Mouse (Mus musculus): ENCODE data around the gene Rps6kc1. TPM values are rescaled to one million over a fixed set of nuclear protein-coding genes. Genes with fewer than 3 reads are reported as not detected.
"Not testable (repeated sequence)": the region's sequence is repeated elsewhere in the genome, so short reads cannot be mapped to it uniquely, and the experiment has no call there.

Gene Rps6kc1
- total and polyA plus RNA-seq, 2 experiments from 2014 or later, result 21.0 to 35.9 TPM

DNA sequence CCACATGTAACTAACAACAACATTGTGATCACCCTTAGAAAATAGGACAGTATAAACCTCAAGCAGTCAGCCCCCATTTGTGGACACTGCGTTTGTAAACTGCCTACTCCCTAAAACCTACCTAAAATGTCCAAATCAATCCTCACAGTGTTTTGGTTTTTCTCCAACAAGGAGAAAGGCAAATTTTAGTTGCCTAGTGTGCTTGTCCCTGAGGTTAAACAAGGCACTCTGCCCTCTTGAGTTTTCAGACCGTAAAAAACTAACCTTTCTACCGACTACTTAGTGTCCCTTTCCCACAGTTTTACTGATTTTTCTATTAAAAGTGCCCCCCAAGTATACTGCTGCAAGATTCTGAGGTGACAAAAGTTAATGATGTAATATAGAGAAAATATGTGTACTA, 15.7 kb upstream of the Rps6kc1 start:
- H3K27ac ChIP-seq, result no peak overlapping the region
- no peak overlapping the region for H3K9ac ChIP-seq (replicated peaks; ENCODE audit: low read length)
- WGBS, result 97% methylated on average over 3 of the region's 3 CpGs
- ATAC-seq (no peak), DNase-seq (ENCODE audit: low spot score) (no peak)
- H3K4me1 ChIP-seq (ENCODE audit: insufficient read depth, low read length), result peaks cover 4% of the 10 kb centered on the region; the same call in 1 of the 2 replicates
- H3K4me2 ChIP-seq (ENCODE audit: low read depth, low read length), result peak overlapping the region; percentile 76
- TF ChIP-seq CTCF (IDR thresholded peaks at IDR 0.05; ENCODE audit: low read depth), result no peak
- H3K9me3 ChIP-seq (ENCODE audit: low read length), result no peaks in the 10 kb centered on the region
- no peaks in the 10 kb centered on the region for H3K27me3 ChIP-seq (ENCODE audit: insufficient read depth, low read length)
- no peaks in the 10 kb centered on the region for H3K36me3 ChIP-seq (ENCODE audit: insufficient read depth, low read length)
- H3K4me3 ChIP-seq (ENCODE audit: low read length), result no peak overlapping the region

DNA sequence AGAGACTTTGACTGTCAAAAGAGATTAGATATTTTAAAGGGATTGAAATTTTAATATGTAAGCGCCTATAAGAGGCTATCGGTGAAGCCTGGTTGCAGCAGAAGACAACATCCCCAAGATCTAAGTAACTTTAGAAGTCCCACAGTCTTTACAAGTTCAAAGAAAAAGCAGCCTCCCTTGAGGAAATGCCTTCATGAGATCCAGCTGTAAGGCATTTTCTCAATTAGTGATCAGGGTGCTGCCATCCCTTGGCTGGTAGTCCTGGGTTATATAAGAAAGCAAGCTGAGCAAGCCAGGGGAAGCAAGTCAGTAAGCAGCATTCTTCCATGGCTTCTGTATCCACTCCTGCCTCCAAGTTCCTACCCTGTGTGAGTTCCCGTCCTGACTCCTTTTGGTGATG, 13.2 kb upstream of the Rps6kc1 start, which contains the start of gene Angel2:
Gene Angel2, plus strand, starts transcription at position 301 of the 400 bp plus-strand sequence.
- not testable (repeated sequence) for H3K9ac ChIP-seq (replicated peaks; ENCODE audit: low read length); H3K27me3 ChIP-seq (ENCODE audit: insufficient read depth, low read length); H3K4me2 ChIP-seq (ENCODE audit: low read depth, low read length); DNase-seq (ENCODE audit: low spot score); H3K4me1 ChIP-seq (ENCODE audit: insufficient read depth, low read length); H3K36me3 ChIP-seq (ENCODE audit: insufficient read depth, low read length); H3K4me3 ChIP-seq (ENCODE audit: low read length); H3K9me3 ChIP-seq (ENCODE audit: low read length); H3K27ac ChIP-seq; ATAC-seq
- WGBS, result 83% methylated on average over 3 of the region's 3 CpGs

DNA sequence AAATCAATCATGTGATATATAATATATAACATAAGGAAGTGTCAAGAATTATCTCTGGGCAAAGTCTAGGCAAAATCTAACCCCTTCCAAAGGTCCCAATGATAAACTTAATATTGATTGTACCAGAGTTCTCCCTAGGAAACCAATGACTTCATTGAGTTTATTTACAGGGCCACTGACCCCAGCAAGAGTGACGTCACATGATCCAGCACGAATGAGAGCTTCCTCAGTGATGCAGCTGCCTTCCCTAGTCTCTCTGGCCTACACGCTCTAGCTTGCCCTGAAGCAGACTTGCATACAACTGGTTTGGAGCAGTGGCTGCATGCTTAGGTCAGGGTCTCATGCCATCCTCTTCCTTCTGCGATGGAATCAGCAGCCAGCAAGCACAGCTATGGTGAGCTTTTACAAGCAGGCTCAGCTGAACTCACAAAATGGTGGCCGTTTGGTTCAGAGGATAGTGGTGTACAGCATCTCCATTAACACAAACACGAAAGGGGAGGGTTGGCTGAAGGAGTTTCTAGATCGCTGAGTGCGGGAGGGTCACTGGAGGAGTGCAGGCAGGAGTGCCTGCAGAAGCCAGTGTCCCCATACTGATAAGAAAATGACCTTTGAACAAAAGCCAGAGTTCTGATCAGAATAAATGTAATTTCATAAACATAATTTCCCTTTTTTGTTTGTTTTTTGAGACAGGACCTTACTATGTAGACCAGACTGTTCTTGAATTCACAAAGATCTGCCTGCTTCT, 8.3 kb upstream of the Rps6kc1 start:
- Histone ChIP-seq H3K4me3 (ENCODE audit: low read length) (no peak overlapping the region), H3K36me3 (ENCODE audit: insufficient read depth, low read length) (no peaks in the 10 kb centered on the region), H3K9ac (replicated peaks; ENCODE audit: low read length) (no peak overlapping the region), H3K4me2 (ENCODE audit: low read depth, low read length) (no peak overlapping the region), H3K27ac (no peak overlapping the region), H3K4me1 (ENCODE audit: insufficient read depth, low read length) (no peaks in the 10 kb centered on the region), H3K9me3 (ENCODE audit: low read length) (no peaks in the 10 kb centered on the region), H3K27me3 (ENCODE audit: insufficient read depth, low read length) (no peaks in the 10 kb centered on the region)
- DNase-seq (ENCODE audit: low spot score) (no peak), ATAC-seq (no peak)
- TF ChIP-seq CTCF (IDR thresholded peaks at IDR 0.05; ENCODE audit: low read depth), result no peak
- WGBS, result 71% methylated on average over 8 of the region's 8 CpGs

DNA sequence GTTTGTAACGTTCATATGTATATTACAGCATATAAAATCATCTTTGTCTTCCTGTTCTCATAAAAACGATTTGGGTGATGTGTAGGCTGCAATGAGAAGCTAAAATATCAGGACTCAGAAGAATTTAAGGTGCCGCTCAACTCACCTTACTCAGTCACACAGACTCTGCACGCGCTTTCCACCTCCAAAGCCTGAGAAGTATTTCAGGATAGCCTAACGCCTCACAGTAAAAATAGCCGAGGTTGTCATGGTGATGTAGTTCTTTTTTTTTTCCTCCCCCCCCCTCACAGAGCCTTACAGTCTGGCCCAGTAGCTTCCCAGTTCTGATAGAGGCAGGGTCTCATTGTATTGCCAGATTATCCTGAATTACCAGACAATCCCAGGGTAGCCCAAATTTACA, 7.4 kb upstream of the Rps6kc1 start:
- Histone ChIP-seq H3K4me3 (ENCODE audit: low read length) (no peak overlapping the region), H3K27me3 (ENCODE audit: insufficient read depth, low read length) (no peaks in the 10 kb centered on the region), H3K27ac (no peak overlapping the region), H3K36me3 (ENCODE audit: insufficient read depth, low read length) (no peaks in the 10 kb centered on the region), H3K9me3 (ENCODE audit: low read length) (no peaks in the 10 kb centered on the region), H3K4me1 (ENCODE audit: insufficient read depth, low read length) (no peaks in the 10 kb centered on the region), H3K4me2 (ENCODE audit: low read depth, low read length) (no peak overlapping the region), H3K9ac (replicated peaks; ENCODE audit: low read length) (no peak overlapping the region)
- no peak for TF ChIP-seq CTCF (IDR thresholded peaks at IDR 0.05; ENCODE audit: low read depth)
- ATAC-seq (no peak), DNase-seq (ENCODE audit: low spot score) (no peak)
- WGBS, result 65% methylated on average over 7 of the region's 7 CpGs

DNA sequence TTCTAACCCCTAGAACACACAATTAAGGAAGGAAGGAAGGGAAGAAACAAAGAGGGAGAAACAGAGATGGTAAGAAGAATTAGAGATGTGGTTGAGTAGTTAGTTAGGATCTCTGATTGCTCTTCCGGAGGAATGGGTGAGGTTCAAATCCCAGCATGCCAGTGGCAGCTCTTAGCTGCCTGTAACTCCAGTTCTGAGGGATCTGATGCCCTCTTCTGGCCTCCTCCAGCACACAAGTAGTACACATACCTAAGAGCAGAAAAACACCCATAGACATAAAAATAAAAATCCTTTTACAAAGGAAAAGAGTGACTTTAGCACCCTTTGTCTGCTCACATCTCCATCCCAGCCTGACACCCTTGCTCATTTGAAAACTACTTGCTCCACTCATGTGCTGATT, 1.1 kb upstream of the Rps6kc1 start:
- DNase-seq (ENCODE audit: low spot score) (no peak), ATAC-seq (no peak)
- Histone ChIP-seq H3K4me3 (ENCODE audit: low read length) (no peak overlapping the region), H3K9me3 (ENCODE audit: low read length) (no peaks in the 10 kb centered on the region), H3K27me3 (ENCODE audit: insufficient read depth, low read length) (no peaks in the 10 kb centered on the region), H3K9ac (replicated peaks; ENCODE audit: low read length) (no peak overlapping the region), H3K36me3 (ENCODE audit: insufficient read depth, low read length) (no peaks in the 10 kb centered on the region), H3K4me1 (ENCODE audit: insufficient read depth, low read length) (no peaks in the 10 kb centered on the region), H3K27ac (no peak overlapping the region), H3K4me2 (ENCODE audit: low read depth, low read length) (0 out of 2 replicates have a peak overlapping the region, but pooled peaks have one; percentile 88)
- TF ChIP-seq CTCF (IDR thresholded peaks at IDR 0.05; ENCODE audit: low read depth), result peak; percentile 15; the same call in 1 of the 2 replicates
- 41% methylated on average over 1 of the region's 1 CpGs for WGBS

DNA sequence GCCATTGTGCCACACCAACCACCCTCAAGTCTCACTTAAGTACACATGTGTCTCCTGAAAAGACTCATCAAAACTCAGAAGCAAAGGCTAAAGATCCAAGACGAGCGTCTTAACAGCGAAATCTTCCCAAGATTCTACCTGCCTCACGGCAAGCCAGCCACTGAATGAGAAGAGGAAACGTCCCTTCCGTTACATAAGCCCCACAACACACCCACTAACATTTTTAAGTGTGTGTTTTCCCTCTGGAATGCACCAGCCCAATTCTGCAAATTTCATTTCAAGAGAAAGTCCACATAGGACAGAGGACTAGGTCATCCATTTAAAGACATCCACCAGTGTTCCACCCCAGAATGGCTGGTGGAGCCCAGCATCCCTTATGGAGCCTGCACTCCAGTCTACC, 734 bp downstream of the Rps6kc1 start:
- Histone ChIP-seq H3K36me3 (ENCODE audit: insufficient read depth, low read length) (no peaks in the 10 kb centered on the region), H3K4me1 (ENCODE audit: insufficient read depth, low read length) (no peaks in the 10 kb centered on the region), H3K27me3 (ENCODE audit: insufficient read depth, low read length) (no peaks in the 10 kb centered on the region), H3K27ac (no peak overlapping the region), H3K4me3 (ENCODE audit: low read length) (peak overlapping the region; percentile 84), H3K9ac (replicated peaks; ENCODE audit: low read length) (peak overlapping the region; percentile 86), H3K9me3 (ENCODE audit: low read length) (no peaks in the 10 kb centered on the region), H3K4me2 (ENCODE audit: low read depth, low read length) (peak overlapping the region; percentile 88)
- no peak for TF ChIP-seq CTCF (IDR thresholded peaks at IDR 0.05; ENCODE audit: low read depth)
- DNase-seq (ENCODE audit: low spot score) (no peak), ATAC-seq (no peak)
- WGBS, result 73% methylated on average over 6 of the region's 6 CpGs

DNA sequence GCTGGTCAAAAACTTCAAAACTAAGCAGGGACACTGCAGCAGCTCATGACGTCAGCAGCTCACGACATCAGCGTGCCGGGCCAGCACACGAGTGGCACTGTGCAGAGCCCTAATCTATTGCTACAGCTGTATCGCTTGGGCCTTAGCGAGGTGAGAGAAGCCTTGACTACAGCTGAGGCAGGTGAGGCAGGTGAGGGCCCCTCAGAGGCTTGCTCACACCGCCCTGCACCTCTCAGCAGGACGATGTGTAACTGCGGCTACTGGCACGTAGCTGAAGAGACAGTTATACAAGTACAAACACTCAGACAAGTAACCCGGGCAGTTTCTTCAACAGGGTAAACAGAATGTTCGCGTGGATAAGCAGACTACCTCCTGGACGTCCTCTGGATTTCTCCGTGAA, 6.9 kb downstream of the Rps6kc1 start:
- Histone ChIP-seq H3K27me3 (ENCODE audit: insufficient read depth, low read length) (no peaks in the 10 kb centered on the region), H3K36me3 (ENCODE audit: insufficient read depth, low read length) (no peaks in the 10 kb centered on the region; the same call in 1 of the 2 replicates), H3K4me2 (ENCODE audit: low read depth, low read length) (no peak overlapping the region), H3K4me3 (ENCODE audit: low read length) (no peak overlapping the region), H3K4me1 (ENCODE audit: insufficient read depth, low read length) (no peaks in the 10 kb centered on the region), H3K9ac (replicated peaks; ENCODE audit: low read length) (no peak overlapping the region), H3K9me3 (ENCODE audit: low read length) (no peaks in the 10 kb centered on the region), H3K27ac (no peak overlapping the region)
- ATAC-seq, result no peak
- WGBS, result 90% methylated on average over 16 of the region's 16 CpGs
- no peak for DNase-seq (ENCODE audit: low spot score)
- TF ChIP-seq CTCF (IDR thresholded peaks at IDR 0.05; ENCODE audit: low read depth), result no peak

All from hindbrain, postnatal 0 days (tissue).